Mouse (Mus musculus) embryo, embryonic 10.5 days (tissue): Measurements from ENCODE around the gene Cmss1.

Experiments
- DNase-seq: peaks from one replicate; pipeline ENCODE4 v3.0.0-alpha.2; 2015; ENCODE audit warnings: low spot score

Gene Cmss1

DNA sequence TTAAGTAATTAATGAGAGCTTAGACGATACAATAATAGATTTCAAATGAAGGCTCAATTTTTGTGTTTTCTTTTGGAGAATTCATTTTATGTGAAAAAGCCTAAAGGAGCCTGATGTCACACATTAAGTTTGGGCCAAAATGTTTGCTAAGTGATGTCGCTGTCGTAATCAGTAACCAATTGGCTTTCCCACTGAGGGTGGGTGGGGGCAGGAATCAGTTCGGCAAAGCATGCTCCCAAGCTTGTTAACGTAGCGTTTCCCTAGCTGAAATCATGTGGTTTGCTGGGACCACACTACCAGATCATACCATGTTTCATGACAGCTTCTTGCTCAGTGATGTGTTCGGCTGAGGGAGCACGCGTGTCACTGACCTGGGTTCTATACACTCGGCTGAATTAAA is 91.0 kb downstream of the Cmss1 start:
- no peak for DNase-seq

- no peak for DNase-seq
These were observed 92.3 kb downstream of the Cmss1 start for GRCm38 (mm10) chr16:57514371-57514770.

DNA sequence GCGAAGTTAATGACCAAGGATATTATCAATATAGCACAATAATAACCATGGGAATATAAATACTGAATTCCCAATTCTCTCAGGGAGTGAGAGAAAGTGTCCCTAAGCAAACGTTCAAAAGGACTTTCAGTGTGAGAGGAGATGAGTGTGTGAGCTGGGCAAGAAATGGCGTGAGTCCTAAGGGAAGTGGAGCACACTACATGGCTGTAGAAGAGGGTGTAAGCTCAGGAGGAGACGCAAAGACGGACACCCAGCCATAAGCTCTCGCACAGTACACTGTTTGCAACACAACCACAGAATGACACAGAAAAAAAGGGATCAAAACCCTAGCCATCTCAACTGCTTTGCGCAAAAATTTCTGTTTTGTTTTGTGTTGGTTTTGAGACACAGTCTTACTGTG is 93.1 kb downstream of the Cmss1 start:
- DNase-seq: no peak

GRCm38 (mm10) chr16:57509099-57509498 is 97.6 kb downstream of the Cmss1 start:
- DNase-seq: no peak

DNA sequence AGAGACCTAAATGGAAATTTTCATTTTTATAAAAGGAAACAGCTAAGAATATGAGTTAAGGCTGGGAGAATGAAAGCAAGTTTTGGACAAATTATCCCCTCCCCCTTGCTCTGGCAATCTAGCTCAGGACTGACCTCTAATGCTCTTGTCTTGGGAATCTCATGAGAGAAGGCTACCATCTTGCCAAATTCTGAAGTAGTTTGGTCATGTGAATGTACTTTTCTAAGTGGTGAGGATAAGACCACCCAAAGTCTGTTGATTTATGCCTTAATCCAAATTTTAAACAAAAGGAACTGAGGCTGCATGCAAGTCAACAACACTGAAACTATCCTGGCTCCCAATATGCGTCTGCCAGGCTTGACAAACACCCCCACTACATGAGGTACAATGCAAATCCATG is 98.3 kb downstream of the Cmss1 start:
- DNase-seq: no peak

- DNase-seq: no peak
These were observed 100.5 kb downstream of the Cmss1 start for GRCm38 (mm10) chr16:57506133-57506532.

- no peak for DNase-seq
These were observed 101.9 kb downstream of the Cmss1 start for GRCm38 (mm10) chr16:57504728-57505127.

DNA sequence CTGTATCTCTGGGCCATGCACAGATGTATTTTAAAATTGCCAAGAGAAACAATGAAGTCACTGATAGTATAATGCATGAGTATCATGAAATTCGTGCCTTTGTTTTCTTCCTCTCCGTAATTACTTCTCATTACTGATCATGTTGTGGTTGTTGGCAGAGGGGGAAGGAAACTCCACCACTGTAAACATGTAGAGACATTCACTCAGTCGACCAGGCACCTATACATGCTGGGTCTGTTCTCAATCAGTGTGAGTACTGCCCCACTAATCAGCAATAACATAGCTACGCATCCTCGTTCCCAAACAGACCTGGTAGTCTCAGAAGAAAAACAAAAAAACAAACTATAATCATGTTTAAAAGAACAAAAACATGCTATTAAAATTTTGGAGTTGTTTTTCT is 103.9 kb downstream of the Cmss1 start:
- DNase-seq: no peak

- peak; percentile 68 for DNase-seq
These were observed 104.4 kb downstream of the Cmss1 start for GRCm38 (mm10) chr16:57502230-57502629.

GRCm38 (mm10) chr16:57500851-57501250 is 105.8 kb downstream of the Cmss1 start:
- peak; percentile 26 for DNase-seq

- DNase-seq: no peak
These were observed 110.1 kb downstream of the Cmss1 start for GRCm38 (mm10) chr16:57496437-57497173.

DNA sequence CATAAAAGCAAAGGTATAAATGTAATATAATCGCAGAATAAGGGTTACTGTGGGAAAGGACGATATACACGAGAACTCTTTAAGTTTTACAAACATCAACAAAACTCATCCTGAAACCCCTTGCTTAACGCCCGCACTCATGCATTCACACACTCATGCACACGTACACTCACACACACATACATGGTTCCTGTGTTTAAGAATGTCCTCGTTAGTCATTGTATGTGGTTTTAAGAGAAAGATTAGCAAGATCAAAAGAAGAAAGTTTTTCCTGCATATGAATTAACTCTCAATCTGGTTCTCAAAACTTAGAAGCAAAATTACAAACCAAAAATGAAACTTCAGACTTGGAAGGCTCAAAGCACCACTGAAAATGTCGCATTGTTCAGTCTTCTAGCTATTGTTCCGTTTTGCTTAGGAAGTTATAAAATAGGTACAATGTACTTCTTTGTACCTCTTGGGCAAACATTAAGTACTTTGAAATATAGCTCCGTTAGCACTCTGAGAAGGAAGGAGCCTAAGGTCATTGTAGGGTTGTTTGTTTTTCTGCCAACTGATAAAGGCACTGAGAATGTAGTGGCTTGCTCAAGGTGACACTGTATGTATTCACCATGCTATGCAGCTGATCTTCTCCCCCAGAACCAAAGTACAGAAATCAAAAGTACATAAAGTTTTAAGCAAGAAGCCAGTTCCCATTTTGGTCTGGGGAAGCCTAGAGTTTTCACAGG is 111.0 kb downstream of the Cmss1 start:
- DNase-seq: no peak

DNA sequence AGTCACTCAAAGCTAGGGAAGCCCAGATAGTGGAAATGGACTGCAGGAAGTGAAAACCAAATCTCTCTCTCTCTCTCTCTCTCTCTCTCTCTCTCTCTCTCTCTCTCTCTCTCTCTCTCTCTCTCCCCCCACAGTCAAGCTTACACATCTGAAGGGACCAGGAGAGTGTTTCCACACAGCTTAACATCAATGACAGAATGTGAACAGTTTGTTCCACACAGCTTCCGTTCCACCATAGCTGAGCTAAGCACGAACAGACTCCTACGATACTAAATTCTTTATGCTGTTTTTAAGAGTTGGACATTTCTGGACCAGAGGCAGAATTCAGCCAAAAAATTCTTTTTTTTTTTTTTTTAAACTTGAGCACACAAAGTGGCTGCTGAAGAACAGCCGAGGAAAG is 114.8 kb downstream of the Cmss1 start:
- DNase-seq: no peak

DNA sequence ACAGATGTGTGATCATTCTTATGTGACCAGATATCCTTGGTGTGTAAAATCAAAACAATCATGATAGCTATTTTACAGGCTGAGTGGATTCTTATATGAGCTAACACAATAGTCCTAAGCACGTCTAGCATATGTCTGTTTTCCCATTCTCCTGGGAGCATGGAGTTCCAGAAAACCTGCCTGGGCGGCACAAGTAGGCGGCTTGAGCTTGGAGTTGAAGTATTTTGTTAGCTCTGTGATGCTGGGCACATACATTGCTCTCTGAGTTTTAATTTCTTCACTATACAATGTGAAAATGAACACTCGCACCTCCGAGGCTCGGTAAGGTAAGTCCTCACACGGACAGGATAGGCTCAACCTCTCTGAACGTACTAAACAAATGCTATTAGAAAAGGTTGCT is 116.0 kb downstream of the Cmss1 start:
- DNase-seq: no peak

- no peak for DNase-seq
These were observed 118.0 kb downstream of the Cmss1 start for GRCm38 (mm10) chr16:57488661-57489060.

- no peak for DNase-seq
These were observed 120.4 kb downstream of the Cmss1 start for GRCm38 (mm10) chr16:57486266-57486665.

- DNase-seq: no peak
These were observed 121.4 kb downstream of the Cmss1 start for GRCm38 (mm10) chr16:57485265-57485664.

DNA sequence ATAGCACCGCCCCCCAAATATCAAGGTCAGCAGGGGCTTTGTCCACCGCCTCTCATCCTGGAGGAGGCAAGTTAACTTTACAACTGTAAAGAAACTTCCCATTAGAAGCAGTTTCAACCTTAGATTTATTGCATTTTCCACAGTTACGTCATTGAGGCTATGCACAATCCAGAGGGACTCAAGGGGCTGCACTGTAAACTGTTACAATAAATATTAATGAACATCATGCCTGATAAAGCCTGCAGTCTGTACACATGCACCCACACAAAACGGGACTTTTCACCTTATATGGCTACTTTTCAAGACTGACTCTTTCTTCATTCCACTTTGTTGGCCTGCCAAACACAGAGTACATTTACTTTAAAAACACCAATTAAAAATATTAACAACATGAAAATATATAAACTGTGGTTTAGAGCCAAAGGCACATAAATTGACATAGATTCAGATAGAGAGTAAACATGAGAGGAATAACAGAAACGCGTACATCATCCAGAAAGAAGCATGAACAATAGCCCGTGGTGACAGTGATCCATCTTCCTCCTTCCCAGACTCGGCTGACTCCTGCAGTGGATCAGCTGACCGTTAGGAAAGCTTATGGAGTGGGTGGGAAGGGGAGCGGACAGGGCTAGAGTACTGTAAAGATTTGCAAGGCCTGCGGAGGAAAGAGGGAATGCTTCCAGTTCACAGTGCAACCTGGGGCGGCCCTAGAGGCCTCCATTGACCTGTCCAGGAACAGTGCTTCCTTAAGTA is 122.4 kb downstream of the Cmss1 start:
- peak; percentile 26 for DNase-seq

GRCm38 (mm10) chr16:57483503-57483902 is 123.2 kb downstream of the Cmss1 start:
- no peak for DNase-seq

GRCm38 (mm10) chr16:57482911-57483310 is 123.8 kb downstream of the Cmss1 start:
- no peak for DNase-seq

- DNase-seq: no peak
These were observed 124.4 kb downstream of the Cmss1 start for GRCm38 (mm10) chr16:57482264-57482663.

DNA sequence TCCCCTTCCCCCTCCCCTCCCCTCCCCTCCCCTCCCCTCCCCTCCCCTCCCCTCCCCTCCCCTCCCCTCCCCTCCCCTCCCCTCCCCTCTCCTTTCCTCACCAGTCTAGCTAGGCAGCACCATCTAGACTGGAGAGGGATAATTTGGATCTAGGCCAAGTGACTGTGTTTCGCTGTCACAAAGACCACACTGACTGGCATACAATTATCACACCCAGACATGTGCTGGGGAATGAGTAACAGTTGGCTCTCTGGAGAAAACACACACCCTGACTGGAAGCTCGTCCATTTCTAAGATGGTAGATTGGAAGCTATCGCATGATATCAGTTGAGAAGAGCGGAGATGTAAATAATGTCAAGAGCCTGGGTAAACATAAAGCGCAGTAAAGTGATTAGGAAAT is 126.9 kb downstream of the Cmss1 start:
- no peak for DNase-seq

DNA sequence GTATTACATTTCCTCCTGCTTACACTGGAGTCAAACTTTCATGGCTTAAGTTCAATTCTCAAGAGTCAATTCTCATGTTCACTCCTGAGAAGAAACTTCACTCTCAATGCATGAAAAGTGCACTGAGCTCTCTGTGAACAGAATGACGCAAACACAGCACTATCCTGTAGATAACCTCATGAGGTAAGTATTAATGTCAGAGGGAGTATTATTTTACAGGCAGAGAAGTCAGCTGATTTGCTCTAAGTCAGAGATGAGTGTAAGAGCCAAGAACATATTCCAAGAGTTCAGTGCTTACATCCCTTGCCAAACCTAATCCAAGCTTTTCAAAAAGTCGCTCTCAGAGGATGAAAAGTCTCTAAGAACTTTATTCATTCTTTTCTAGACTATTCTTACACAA is 128.2 kb downstream of the Cmss1 start:
- DNase-seq: no peak
